Mouse (Mus musculus) gastrocnemius, postnatal 10 days (tissue): ENCODE results near the gene Csrp1. TPM values are rescaled to one million over a fixed set of nuclear protein-coding genes. Genes with fewer than 3 reads are reported as not detected.

Experiments used
- DNase-seq: peaks from one replicate; pipeline ENCODE4 v3.0.0; 2021; ENCODE audit warnings: mixed read lengths
- long read RNA-seq, 2 experiments: library from polyadenylated mRNA; stranded (forward); transcript quantifications; one replicate each; pipeline ENCODE4 v2.0.0; 2021
- total RNA-seq, 2 experiments: library from RNA; stranded (reverse); gene quantifications; 2 replicates each; pipeline ENCODE4 v1.2.3; 2021

The Csrp1 gene
- 10 to 100 TPM; 63.5 to 70.3 TPM for total RNA-seq
- long read RNA-seq, experiment 1, transcript Csrp1-201 (6 exons, 1,823 nt): major isoform, 24 of 27 reads
- long read RNA-seq, experiment 1, partial matches to known transcripts: 2 of 27 reads
- long read RNA-seq, experiment 1, other reads (novel, unspliced or antisense): 1 of 27 reads
- long read RNA-seq, experiment 2, transcript Csrp1-201 (6 exons, 1,823 nt): major isoform, 29 of 32 reads
- long read RNA-seq, experiment 2, partial matches to known transcripts: 1 of 32 reads
- long read RNA-seq, experiment 2, other reads (novel, unspliced or antisense): 2 of 32 reads

- no peak for DNase-seq
Measured at GRCm38 (mm10) chr1:135719983-135720382, at the start of gene Csrp1. Csrp1 (plus strand) TSS chr1:135720061.

GRCm38 (mm10) chr1:135670397-135671130 lies 49.3 kb upstream of the Csrp1 start:
- DNase-seq: peak; percentile 83

GRCm38 (mm10) chr1:135671406-135671805 lies 48.5 kb upstream of the Csrp1 start:
- DNase-seq: no peak

GRCm38 (mm10) chr1:135671956-135672355 lies 47.9 kb upstream of the Csrp1 start:
- no peak for DNase-seq

- DNase-seq: no peak
Measured at GRCm38 (mm10) chr1:135672374-135672773, 47.5 kb upstream of the Csrp1 start.

GRCm38 (mm10) chr1:135673423-135673822 lies 46.4 kb upstream of the Csrp1 start:
- DNase-seq: no peak

- DNase-seq: no peak
Measured at GRCm38 (mm10) chr1:135675449-135676129, 44.3 kb upstream of the Csrp1 start.

- DNase-seq: no peak
Measured at GRCm38 (mm10) chr1:135676247-135676646, 43.6 kb upstream of the Csrp1 start.

- no peak for DNase-seq
Measured at GRCm38 (mm10) chr1:135676938-135677682, 42.8 kb upstream of the Csrp1 start.

GRCm38 (mm10) chr1:135678145-135678544 lies 41.7 kb upstream of the Csrp1 start:
- DNase-seq: no peak

GRCm38 (mm10) chr1:135680716-135681115 lies 39.1 kb upstream of the Csrp1 start:
- no peak for DNase-seq

GRCm38 (mm10) chr1:135681122-135681521 lies 38.7 kb upstream of the Csrp1 start:
- DNase-seq: no peak

- no peak for DNase-seq
Measured at GRCm38 (mm10) chr1:135684895-135685294, 35.0 kb upstream of the Csrp1 start.

- DNase-seq: no peak
Measured at GRCm38 (mm10) chr1:135685316-135685715, 34.5 kb upstream of the Csrp1 start.

GRCm38 (mm10) chr1:135686792-135687510 lies 32.9 kb upstream of the Csrp1 start:
- peak; percentile 56 for DNase-seq

- peak; percentile 84 for DNase-seq
Measured at GRCm38 (mm10) chr1:135687771-135688492, 31.9 kb upstream of the Csrp1 start.

- no peak for DNase-seq
Measured at GRCm38 (mm10) chr1:135688686-135689085, 31.2 kb upstream of the Csrp1 start.

GRCm38 (mm10) chr1:135690784-135691416 lies 29.0 kb upstream of the Csrp1 start:
- no peak for DNase-seq

- no peak for DNase-seq
Measured at GRCm38 (mm10) chr1:135691417-135691815, 28.4 kb upstream of the Csrp1 start.

GRCm38 (mm10) chr1:135694181-135694580 lies 25.7 kb upstream of the Csrp1 start:
- no peak for DNase-seq
